Mouse (Mus musculus) ES-Bruce4 (cell line): ENCODE measurements around the gene 4930558K02Rik. TPM values are rescaled to one million over a fixed set of nuclear protein-coding genes. Genes with fewer than 3 reads are reported as not detected.

Experiments used
- H3K27ac ChIP-seq: 2 replicates; pipeline ENCODE4 v1.5.1; 2012; ENCODE audit warnings: low read length, inconsistent platforms; ENCODE audit not compliant: insufficient read depth
- H3K27me3 ChIP-seq: 2 replicates; pipeline ENCODE4 v1.6.1; 2012; ENCODE audit warnings: mild to moderate bottlenecking, low read length, inconsistent platforms; ENCODE audit not compliant: control insufficient read depth, poor library complexity, insufficient read depth, severe bottlenecking
- H3K36me3 ChIP-seq: 2 replicates; pipeline ENCODE4 v1.6.1; 2012; ENCODE audit warnings: inconsistent platforms, mild to moderate bottlenecking, low read length, moderate library complexity; ENCODE audit not compliant: control insufficient read depth, poor library complexity, insufficient read depth, severe bottlenecking
- H3K4me1 ChIP-seq: one replicate; pipeline ENCODE4 v1.8.1; 2011; ENCODE audit warnings: low read length; ENCODE audit not compliant: control insufficient read depth, insufficient read depth
- H3K4me3 ChIP-seq: 2 replicates; pipeline ENCODE4 v1.5.1; 2011; ENCODE audit warnings: low read depth, mild to moderate bottlenecking, low read length
- H3K9ac ChIP-seq: 2 replicates; pipeline ENCODE4 v1.6.1; 2012; ENCODE audit warnings: low read depth, mild to moderate bottlenecking, inconsistent platforms; ENCODE audit not compliant: poor library complexity, severe bottlenecking
- H3K9me3 ChIP-seq: replicated peaks from 2 replicates; pipeline ENCODE4 v1.6.1; 2012; ENCODE audit warnings: mild to moderate bottlenecking, low read length, inconsistent platforms; ENCODE audit not compliant: control insufficient read depth, poor library complexity, insufficient read depth, severe bottlenecking
- CTCF ChIP-seq: IDR thresholded peaks from one replicate; pipeline ENCODE4 v1.8.1; 2011; ENCODE audit warnings: low read depth, low read length
- EP300 ChIP-seq: IDR thresholded peaks from 2 replicates; pipeline ENCODE4 v1.6.1; 2011; ENCODE audit warnings: low read depth, low read length; ENCODE audit not compliant: insufficient read depth
- POLR2A ChIP-seq: IDR thresholded peaks from one replicate; pipeline ENCODE4 v1.8.1; 2011; ENCODE audit warnings: low read length; ENCODE audit not compliant: insufficient read depth
- polyA plus RNA-seq: library from polyadenylated mRNA; stranded (reverse); fragments of >200 nt; gene quantifications from 2 replicates; pipeline ENCODE4 v1.2.4, GENCODE M21; 2011; ENCODE audit warnings: low read depth; ENCODE audit not compliant: missing spikeins, insufficient read depth, insufficient read length

Gene 4930558K02Rik
- polyA plus RNA-seq, 1 experiment: not detected

GRCm38 (mm10) chr1:161894553-161894952, 84.9 kb downstream of the 4930558K02Rik start:
- Histone ChIP-seq H3K4me3 (no peak overlapping the region), H3K9me3 (no peaks in the 10 kb centered on the region), H3K27me3 (no peaks in the 10 kb centered on the region), H3K9ac (no peak overlapping the region), H3K27ac (no peak overlapping the region), H3K4me1 (no peaks in the 10 kb centered on the region), H3K36me3 (no peaks in the 10 kb centered on the region)
- TF ChIP-seq EP300 (no peak), CTCF (no peak), POLR2A (no peak)

GRCm38 (mm10) chr1:161894126-161894525, 85.3 kb downstream of the 4930558K02Rik start:
- Histone ChIP-seq H3K4me3 (no peak overlapping the region), H3K4me1 (no peaks in the 10 kb centered on the region), H3K27ac (no peak overlapping the region), H3K27me3 (no peaks in the 10 kb centered on the region), H3K9ac (no peak overlapping the region), H3K9me3 (no peaks in the 10 kb centered on the region), H3K36me3 (no peaks in the 10 kb centered on the region)
- TF ChIP-seq EP300: no peak
- no peak for TF ChIP-seq POLR2A
- TF ChIP-seq CTCF: no peak

Other genes starting within 250 kb of the 4930558K02Rik start
- gene Fasl, start 191.1 kb downstream of the 4930558K02Rik start, polyA plus RNA-seq: not detected in 2 replicates
- 45.8 and 52.0 TPM in 2 replicates for gene Suco, start 103.0 kb downstream of the 4930558K02Rik start, polyA plus RNA-seq
- 9.2 and 10.8 TPM in 2 replicates for gene Pigc, start 10.4 kb downstream of the 4930558K02Rik start, polyA plus RNA-seq